Mouse (Mus musculus) common myeloid progenitor, adult 5-6 weeks (primary cell): Measurements from ENCODE around the gene Aldoc. TPM values are rescaled to one million over a fixed set of nuclear protein-coding genes. Genes with fewer than 3 reads are reported as not detected.

Experiments used
- ATAC-seq: replicated peaks from 2 replicates; pipeline ENCODE4 v1.8.0; 2016; ENCODE audit warnings: low read depth, mild to moderate bottlenecking, moderate TSS enrichment, inconsistent platforms; ENCODE audit not compliant: poor library complexity, severe bottlenecking
- total RNA-seq: library from RNA; stranded (forward); fragments of 200-1000, 187-1606 nt; gene quantifications from 2 replicates; pipeline ENCODE4 v1.2.3, GENCODE M21; 2017

Gene Aldoc
- total RNA-seq, 1 experiment from 2014 or later, result 1.4 TPM

DNA sequence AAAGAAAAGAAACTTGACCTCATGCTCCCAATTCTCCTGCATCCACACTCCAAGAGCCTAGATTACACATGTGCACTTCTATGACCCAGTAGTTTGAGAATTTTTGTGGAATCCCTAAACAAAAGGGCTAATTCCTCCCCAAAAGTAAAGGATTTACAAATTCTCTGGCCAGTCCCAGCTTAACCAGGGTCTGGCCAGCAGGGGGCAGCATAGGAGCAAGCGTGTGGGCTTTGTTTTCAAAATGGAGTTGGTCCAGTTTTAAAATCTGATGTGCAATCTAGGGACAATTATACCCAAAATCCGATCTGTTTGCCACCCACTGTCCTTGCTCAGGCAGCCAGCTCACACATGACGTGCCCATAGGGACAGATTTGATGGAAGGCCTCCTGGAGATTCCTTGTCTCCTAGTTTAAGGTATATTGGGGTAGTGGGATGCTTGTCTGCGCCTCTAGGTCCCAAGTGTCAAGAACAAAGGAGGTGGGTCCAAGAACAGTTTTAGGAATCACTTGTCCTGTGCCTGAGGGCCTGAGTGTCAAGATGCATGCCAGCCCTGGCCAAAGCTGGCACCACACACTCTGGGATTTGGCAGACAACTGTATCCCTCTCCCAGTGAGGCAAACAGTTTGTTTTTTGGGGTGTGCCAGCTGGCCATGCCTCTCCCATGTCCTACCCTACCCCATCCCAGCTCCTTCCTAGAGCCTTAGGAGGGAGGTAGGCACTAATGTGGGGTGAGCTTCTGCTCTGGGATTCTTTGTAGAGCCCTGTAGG lies 32.9 kb downstream of the Aldoc start:
- no peak for ATAC-seq

DNA sequence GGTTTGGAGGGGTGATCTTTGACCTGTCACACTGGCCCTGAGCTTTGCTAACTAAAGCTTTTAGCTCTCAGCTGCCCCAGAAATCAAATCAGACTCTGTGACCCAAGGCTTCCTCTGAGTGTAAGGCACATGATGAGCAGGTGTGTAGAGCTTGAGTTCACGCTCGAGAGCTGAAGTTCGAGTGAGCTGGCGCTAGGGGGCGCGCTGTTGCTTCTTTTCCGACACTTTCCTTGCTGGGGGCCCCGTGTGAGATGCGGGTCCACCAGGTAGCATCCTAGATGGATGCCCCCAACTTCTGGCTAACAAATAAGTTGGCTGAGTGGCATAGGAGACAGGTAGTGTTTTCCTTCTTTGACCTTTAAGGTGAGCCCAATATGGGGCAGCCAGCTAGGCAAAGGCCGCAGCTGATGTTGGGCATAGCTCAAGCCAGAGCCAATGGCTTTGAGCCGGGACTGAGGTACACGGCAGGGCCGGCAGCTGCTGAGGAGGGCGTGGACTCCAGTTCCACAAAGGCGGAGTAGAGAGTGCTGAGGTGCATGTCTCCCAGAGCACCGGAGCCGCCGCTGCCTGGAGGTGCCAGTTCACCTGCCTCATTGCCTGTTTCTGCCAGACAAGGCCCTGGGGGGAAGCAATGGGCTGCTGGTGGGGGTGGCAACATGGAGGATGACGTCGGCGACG lies 35.7 kb downstream of the Aldoc start:
- no peak for ATAC-seq

DNA sequence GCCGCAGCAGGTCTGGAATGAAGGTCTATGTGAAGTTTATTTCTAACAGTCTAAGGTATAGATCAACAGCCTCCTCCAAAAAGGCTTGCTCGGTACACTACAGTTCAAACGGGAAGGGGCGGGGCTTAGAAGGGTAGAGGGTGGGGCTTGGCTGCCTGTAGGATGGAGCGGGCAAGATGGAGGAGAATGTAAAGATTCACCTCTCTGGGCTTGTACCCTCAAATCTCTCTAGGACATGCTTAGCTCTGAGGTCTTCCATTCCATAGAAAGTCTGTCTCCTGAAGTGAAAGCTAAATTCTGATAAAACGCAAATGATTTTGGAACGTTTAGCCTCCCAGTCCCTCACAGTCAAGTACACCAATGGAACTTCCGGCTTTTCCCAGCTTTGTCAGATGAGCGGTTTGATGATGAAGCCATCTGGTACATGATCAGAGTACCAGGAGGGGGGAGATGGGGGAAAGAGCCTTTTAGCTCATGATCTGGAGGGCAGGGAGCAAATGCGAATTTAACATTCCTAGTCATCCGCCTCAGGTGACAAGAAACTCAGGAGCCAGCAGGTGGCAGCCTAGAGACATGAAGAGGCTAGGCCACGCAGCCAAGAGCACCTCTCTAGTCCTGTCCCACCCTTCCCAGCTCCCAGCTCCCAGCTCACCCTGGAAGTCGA lies 37.5 kb downstream of the Aldoc start:
- peak; percentile 87 for ATAC-seq

GRCm38 (mm10) chr11:78360789-78361131 lies 38.0 kb downstream of the Aldoc start:
- ATAC-seq, result no peak

- no peak for ATAC-seq
Observed at GRCm38 (mm10) chr11:78363309-78364007, 40.7 kb downstream of the Aldoc start.

- ATAC-seq, result no peak
Observed at GRCm38 (mm10) chr11:78364103-78364502, 41.3 kb downstream of the Aldoc start.

DNA sequence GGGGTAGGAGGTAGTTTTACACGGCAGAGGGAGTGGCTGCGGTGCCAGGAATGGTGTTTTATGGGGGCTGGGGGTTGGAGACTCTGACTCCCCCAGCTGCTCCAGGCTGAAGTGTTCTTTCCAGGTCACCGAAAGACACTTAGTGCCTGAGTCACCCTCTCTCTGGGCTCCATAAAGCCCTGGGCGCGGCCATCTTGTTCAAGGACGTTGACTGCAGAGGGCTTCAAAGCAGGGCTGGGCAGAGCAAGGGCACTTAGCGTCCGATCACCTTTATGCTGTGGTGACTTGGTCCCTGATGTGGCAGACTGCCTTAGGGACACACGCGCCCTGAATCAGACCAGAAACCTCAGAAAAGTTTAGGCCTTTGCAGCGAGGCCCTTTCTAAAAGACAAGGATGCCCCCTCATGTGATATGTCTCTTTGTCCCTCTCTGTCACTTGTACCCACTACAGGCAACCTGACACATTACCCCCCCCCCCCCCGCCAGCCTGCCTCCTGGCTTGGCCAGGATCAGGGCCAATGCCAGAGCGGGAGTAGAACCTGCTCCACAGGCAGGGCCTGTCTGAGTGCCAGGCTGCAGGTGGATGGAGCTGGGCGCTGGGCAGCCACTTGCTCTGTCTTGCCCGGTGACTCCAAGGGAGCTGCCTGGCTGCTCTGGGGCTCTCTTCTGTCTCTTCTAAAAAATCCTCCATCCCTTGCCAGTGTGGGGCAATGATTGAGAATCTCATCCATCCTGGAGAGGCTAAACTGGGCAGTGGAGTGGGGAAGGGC lies 44.9 kb downstream of the Aldoc start:
- ATAC-seq, result no peak

GRCm38 (mm10) chr11:78370389-78370788 lies 47.6 kb downstream of the Aldoc start:
- ATAC-seq, result no peak

DNA sequence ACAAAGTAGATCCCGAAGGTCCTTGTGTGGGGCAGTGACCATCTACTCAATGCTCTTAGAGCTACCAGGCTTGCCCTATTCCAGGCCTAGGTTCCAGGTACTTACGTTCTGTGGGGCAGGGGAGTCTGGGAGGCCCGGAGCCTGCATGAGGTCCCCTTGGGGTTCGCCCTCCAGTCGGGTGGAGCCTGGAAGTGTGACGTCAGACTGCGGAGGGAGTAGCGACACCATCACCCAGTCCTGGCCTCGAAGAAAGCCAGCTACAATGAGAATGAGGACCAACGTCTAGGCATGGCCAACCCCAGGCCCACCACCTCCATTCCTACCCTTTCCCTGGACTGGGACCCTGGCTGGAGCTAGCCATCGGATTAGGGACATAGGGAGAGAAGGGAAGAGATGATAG lies 48.9 kb downstream of the Aldoc start:
- no peak for ATAC-seq

DNA sequence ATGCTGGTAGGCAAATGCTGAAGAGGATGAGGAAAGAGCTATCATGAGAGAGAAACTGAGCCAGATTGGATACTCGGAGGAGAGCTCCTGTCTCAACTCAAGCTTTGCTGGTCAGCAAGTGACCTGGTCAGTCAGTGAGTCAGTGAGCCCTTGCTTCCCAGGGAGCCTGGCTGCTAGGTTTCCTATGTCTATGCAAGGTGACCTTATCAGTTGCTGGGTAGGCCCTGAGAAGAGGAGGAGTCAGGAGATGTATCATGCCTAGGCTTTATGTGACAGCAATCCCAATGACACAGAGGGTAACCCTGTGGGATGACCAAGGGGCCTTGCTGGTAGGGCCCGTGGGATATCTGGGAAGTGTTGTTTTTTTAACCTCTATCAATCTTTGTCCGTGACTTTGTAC lies 49.4 kb downstream of the Aldoc start:
- no peak for ATAC-seq

DNA sequence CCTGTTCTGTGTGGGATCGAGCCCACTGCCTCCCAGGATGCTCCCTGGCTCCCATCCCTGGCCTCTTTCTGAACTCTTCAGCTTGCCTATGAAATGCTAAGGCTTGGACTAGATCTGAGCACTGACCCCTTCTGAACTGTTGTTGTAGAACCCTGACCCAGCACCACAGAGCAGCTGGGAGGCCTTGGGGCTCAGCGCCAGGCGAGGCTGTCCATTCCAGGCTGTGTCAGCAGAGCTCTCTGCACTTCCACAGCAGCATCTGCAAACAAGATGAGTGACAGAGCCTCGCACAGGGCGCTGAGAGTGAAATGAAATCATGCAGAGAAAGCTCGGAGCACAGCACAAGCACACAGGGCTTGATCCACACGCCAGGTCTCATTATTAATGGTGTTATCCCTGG lies 49.8 kb downstream of the Aldoc start:
- no peak for ATAC-seq

- ATAC-seq, result no peak
Observed at GRCm38 (mm10) chr11:78374147-78374546, 51.4 kb downstream of the Aldoc start.

Other genes with a start within 250 kb of the Aldoc start
- gene Eral1, start 242.6 kb upstream of the Aldoc start, total RNA-seq, result 19.3 and 25.5 TPM in 2 replicates
- gene Fam222b, start 228.3 kb upstream of the Aldoc start, total RNA-seq, result 6.5 and 7.2 TPM in 2 replicates
- gene Traf4, start 157.4 kb upstream of the Aldoc start, total RNA-seq, result 6.9 and 10.2 TPM in 2 replicates
- gene Nek8, start 146.3 kb upstream of the Aldoc start, total RNA-seq, result 7.1 and 8.2 TPM in 2 replicates
- 7.9 and 8.1 TPM in 2 replicates for gene Tlcd1, start 146.3 kb upstream of the Aldoc start, total RNA-seq
- gene Rpl23a, start 139.4 kb upstream of the Aldoc start, total RNA-seq, result 3,236 and 3,976 TPM in 2 replicates
- 2.0 and 2.8 TPM in 2 replicates for gene Rab34, start 134.5 kb upstream of the Aldoc start, total RNA-seq
- 1.8 TPM in 1 of 2 replicates, not detected in the other for gene Proca1, start 129.6 kb upstream of the Aldoc start, total RNA-seq
- gene Sdf2, start 77.2 kb upstream of the Aldoc start, total RNA-seq, result 42.2 and 57.7 TPM in 2 replicates
- 47.7 and 49.6 TPM in 2 replicates for gene Supt6, start 77.0 kb upstream of the Aldoc start, total RNA-seq
- 88.7 and 92.9 TPM in 2 replicates for gene 2610507B11Rik, start 61.2 kb upstream of the Aldoc start, total RNA-seq
- 0.09 TPM in 1 of 2 replicates, not detected in the other for gene BC030499, start 32.1 kb upstream of the Aldoc start, total RNA-seq
- 45.9 and 52.4 TPM in 2 replicates for gene Spag5, start 21.4 kb upstream of the Aldoc start, total RNA-seq
- 12.6 and 17.9 TPM in 2 replicates for gene Pigs, start 5.4 kb downstream of the Aldoc start, total RNA-seq
- 13.5 and 33.7 TPM in 2 replicates for gene Unc119, start 20.5 kb downstream of the Aldoc start, total RNA-seq
- gene Foxn1, start 63.6 kb downstream of the Aldoc start, total RNA-seq, result not detected in 2 replicates
- gene Slc13a2, start 99.2 kb downstream of the Aldoc start, total RNA-seq, result not detected in 2 replicates
- gene Slc46a1, start 142.7 kb downstream of the Aldoc start, total RNA-seq, result 0.58 and 2.7 TPM in 2 replicates
- gene Sarm1, start 174.8 kb downstream of the Aldoc start, total RNA-seq, result not detected in 2 replicates
- not detected in 2 replicates for gene Vtn, start 176.1 kb downstream of the Aldoc start, total RNA-seq
- 0.82 TPM in 1 of 2 replicates, not detected in the other for gene Sebox, start 180.5 kb downstream of the Aldoc start, total RNA-seq
- 23.4 and 24.8 TPM in 2 replicates for gene Tmem199, start 189.2 kb downstream of the Aldoc start, total RNA-seq
- gene Poldip2, start 189.2 kb downstream of the Aldoc start, total RNA-seq, result 61.4 and 70.8 TPM in 2 replicates
- gene Tnfaip1, start 213.4 kb downstream of the Aldoc start, total RNA-seq, result 2.0 and 4.2 TPM in 2 replicates
- gene Ift20, start 213.4 kb downstream of the Aldoc start, total RNA-seq, result 150 and 174 TPM in 2 replicates
- 44.3 and 56.2 TPM in 2 replicates for gene Tmem97, start 227.8 kb downstream of the Aldoc start, total RNA-seq